Mouse (Mus musculus): ENCODE measurements around the gene Aspg.

DNA sequence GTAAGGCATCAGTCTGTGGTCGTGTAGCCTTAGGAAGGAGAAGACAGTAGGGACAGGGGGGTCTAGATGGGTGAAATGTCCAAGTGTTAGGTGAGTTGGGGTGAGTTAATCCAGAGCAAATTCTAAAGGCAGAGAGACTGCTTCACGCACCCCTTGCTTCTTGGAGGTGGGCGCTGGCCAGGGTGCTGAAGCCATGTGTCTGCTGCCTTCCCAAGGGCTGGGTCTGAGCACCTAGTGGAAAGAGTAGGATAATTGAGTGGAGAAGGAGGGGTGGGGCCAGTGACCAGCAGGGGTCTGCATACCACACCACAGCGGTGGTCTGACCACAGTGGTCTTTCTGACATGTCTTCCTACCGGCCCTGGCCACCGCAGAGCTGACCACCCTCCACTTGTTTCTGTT lies 34.8 kb downstream of the Aspg start:
- no peak for TF ChIP-seq HCFC1 (IDR thresholded peaks at IDR 0.05; ENCODE audit: borderline replicate concordance, insufficient read depth, low read length)
- no peak for TF ChIP-seq MAFK (IDR thresholded peaks at IDR 0.05; ENCODE audit: insufficient read depth, low read depth, low read length)
- TF ChIP-seq ZNF384 (IDR thresholded peaks at IDR 0.05; ENCODE audit: low read depth, low read length), result no peak
